Mouse (Mus musculus) testis, adult 2 months (tissue): ENCODE data around the gene Slc39a5.

Experiments
- CTCF ChIP-seq: fragments of 200-500 bp; IDR thresholded peaks from 2 replicates; pipeline ENCODE4 v1.5.1; 2012; ENCODE audit warnings: low read depth, mild to moderate bottlenecking, inconsistent platforms, low read length, moderate library complexity; ENCODE audit not compliant: control insufficient read depth, insufficient read depth, insufficient replicate concordance
- POLR2A ChIP-seq: fragments of 200-500 bp; IDR thresholded peaks from 2 replicates; pipeline ENCODE4 v1.6.1; 2012; ENCODE audit warnings: low read depth, mild to moderate bottlenecking, inconsistent platforms, low read length, moderate library complexity; ENCODE audit not compliant: control insufficient read depth

DNA sequence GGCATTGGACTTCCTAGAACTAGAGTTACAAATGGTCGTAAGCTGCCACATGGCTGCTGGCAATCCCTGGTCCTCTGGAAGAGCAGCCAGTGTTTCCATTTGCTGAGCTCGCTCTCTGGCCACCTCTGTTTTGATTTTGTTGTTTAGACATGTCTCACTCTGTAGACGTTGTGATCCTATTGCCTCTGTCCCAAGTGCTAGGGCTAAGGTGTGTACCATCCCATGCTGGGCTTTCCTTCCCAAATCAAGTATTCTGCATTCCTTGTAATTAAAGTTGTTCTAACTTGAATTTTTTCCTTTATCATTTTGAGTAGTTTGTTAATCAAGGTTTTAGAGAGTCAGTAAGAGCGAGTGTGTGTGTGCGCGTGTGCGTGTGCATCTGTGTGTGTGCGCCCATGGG, 53.5 kb downstream of the Slc39a5 start:
- TF ChIP-seq POLR2A (no peak), CTCF (no peak)
